Mouse (Mus musculus): ENCODE results near the gene Olfr522. TPM values are rescaled to one million over a fixed set of nuclear protein-coding genes. Genes with fewer than 3 reads are reported as not detected.
"Not testable (repeated sequence)": the region's sequence is repeated elsewhere in the genome, so short reads cannot be mapped to it uniquely, and the experiment has no call there.

Gene Olfr522
- polyA plus RNA-seq, 1 experiment from 2014 or later = not detected

GRCm38 (mm10) chr7:140153383-140153782, 11.2 kb downstream of the Olfr522 start:
- no peaks in the 10 kb centered on the region for H3K9me3 ChIP-seq
- H3K27ac ChIP-seq = peak overlapping the region; percentile 77
- peaks cover 24% of the 10 kb centered on the region for H3K4me1 ChIP-seq (replicated peaks)
- 4% methylated on average over 28 of the region's 28 CpGs for WGBS
- peak overlapping the region; percentile 52 for H3K4me3 ChIP-seq
- H3K27me3 ChIP-seq (ENCODE audit: insufficient read depth, poor library complexity, severe bottlenecking) = peaks cover 49% of the 10 kb centered on the region
- DNase-seq (ENCODE audit: low spot score) = peak; percentile 56
- 0 out of 2 replicates have a peak, but pooled peaks cover 8% of the 10 kb centered on the region for H3K36me3 ChIP-seq

- Histone ChIP-seq H3K4me1 (replicated peaks) (no peaks in the 10 kb centered on the region), H3K36me3 (peaks cover 11% of the 10 kb centered on the region; the same call in 1 of the 2 replicates), H3K4me3 (no peak overlapping the region), H3K27me3 (ENCODE audit: insufficient read depth, poor library complexity, severe bottlenecking) (no peaks in the 10 kb centered on the region; the same call in 1 of the 2 replicates), H3K27ac (no peak overlapping the region), H3K9me3 (no peaks in the 10 kb centered on the region)
- DNase-seq (ENCODE audit: low spot score) = no peak
- WGBS = 80% methylated on average over 4 of the region's 4 CpGs
Measured at GRCm38 (mm10) chr7:140144550-140144949, 20.0 kb downstream of the Olfr522 start.

GRCm38 (mm10) chr7:140141350-140141749, 23.2 kb downstream of the Olfr522 start:
- WGBS = 9% methylated on average over 14 of the region's 14 CpGs
- H3K9me3 ChIP-seq = no peaks in the 10 kb centered on the region
- no peak overlapping the region for H3K4me3 ChIP-seq
- peaks cover 3% of the 10 kb centered on the region; the same call in 1 of the 2 replicates for H3K36me3 ChIP-seq
- DNase-seq (ENCODE audit: low spot score) = peak; percentile 52
- no peak overlapping the region for H3K27ac ChIP-seq
- peaks cover 16% of the 10 kb centered on the region for H3K4me1 ChIP-seq (replicated peaks)
- H3K27me3 ChIP-seq (ENCODE audit: insufficient read depth, poor library complexity, severe bottlenecking) = no peaks in the 10 kb centered on the region; the same call in 1 of the 2 replicates

GRCm38 (mm10) chr7:140138021-140138310, 26.6 kb downstream of the Olfr522 start:
- DNase-seq (ENCODE audit: low spot score) = no peak
- Histone ChIP-seq H3K9me3 (no peaks in the 10 kb centered on the region), H3K4me1 (replicated peaks) (peaks cover 16% of the 10 kb centered on the region), H3K36me3 (no peaks in the 10 kb centered on the region), H3K27me3 (ENCODE audit: insufficient read depth, poor library complexity, severe bottlenecking) (no peaks in the 10 kb centered on the region; the same call in 1 of the 2 replicates), H3K27ac (peak overlapping the region; percentile 95), H3K4me3 (peak overlapping the region; percentile 91)
- WGBS = 3% methylated on average over 8 of the region's 8 CpGs

DNA sequence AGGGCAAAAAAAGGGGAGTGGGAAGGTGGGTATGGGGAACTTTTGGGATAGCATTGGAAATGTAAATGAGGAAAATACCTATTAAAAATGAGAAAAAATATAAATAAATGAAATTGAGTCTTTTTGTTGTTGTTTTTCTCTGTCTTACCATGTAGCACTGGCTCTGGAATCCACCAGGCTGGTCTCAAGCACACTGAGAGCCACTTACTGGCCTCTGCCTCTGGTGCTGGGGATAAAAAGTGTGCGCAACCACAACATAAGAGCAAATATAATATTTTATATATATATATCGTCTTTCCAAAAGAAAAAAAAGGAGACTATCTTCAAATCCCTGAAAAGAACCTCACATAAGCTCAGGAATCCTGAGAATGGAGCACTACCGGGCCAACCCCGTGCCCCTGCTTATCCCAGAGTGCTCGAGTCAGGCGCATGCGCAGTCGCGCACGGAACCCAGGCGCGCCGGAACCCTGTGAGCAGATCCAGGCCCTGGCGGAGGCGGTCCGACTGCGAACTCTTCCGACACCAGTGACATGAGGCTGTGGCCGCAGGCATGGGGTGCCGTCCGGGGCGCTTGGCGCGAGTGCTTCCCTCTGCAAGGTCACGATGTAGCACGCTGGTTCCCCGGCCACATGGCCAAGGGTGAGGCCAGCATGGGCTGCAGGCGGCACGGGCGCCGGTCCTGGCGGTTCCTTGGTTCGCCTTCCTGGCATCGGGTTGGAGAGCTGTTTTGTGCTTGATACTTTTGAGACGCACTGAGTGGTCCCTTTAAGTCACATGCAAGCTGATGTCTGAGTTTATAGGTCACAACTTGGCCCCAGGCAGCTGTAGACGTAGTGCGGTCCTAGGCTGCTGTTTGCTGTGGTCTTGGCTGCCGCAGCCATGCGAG, 27.2 kb downstream of the Olfr522 start, which contains the start of gene Mtg1:
Mtg1 (plus strand) TSS at position 430 of the 886 bp plus-strand sequence.
- peak within 1 kb of the TSS; percentile 91 for H3K4me3 ChIP-seq
- 2% methylated on average over 39 of the region's 39 CpGs for WGBS
- peak within 1 kb of the TSS; percentile 95 for H3K27ac ChIP-seq
- no peaks in the 10 kb centered on the region; the same call in 1 of the 2 replicates for H3K27me3 ChIP-seq (ENCODE audit: insufficient read depth, poor library complexity, severe bottlenecking)
- peak; percentile 96 for DNase-seq (ENCODE audit: low spot score)
- no peaks in the 10 kb centered on the region for H3K36me3 ChIP-seq
- peaks cover 16% of the 10 kb centered on the region for H3K4me1 ChIP-seq (replicated peaks)
- no peaks in the 10 kb centered on the region for H3K9me3 ChIP-seq

GRCm38 (mm10) chr7:140135106-140135770, 29.3 kb downstream of the Olfr522 start:
- Histone ChIP-seq H3K27ac (no peak overlapping the region), H3K27me3 (ENCODE audit: insufficient read depth, poor library complexity, severe bottlenecking) (no peaks in the 10 kb centered on the region; the same call in 1 of the 2 replicates), H3K36me3 (peaks cover 11% of the 10 kb centered on the region), H3K9me3 (no peaks in the 10 kb centered on the region), H3K4me3 (no peak overlapping the region), H3K4me1 (replicated peaks) (peaks cover 16% of the 10 kb centered on the region)
- WGBS = 92% methylated on average over 5 of the region's 5 CpGs
- no peak for DNase-seq (ENCODE audit: low spot score)

DNA sequence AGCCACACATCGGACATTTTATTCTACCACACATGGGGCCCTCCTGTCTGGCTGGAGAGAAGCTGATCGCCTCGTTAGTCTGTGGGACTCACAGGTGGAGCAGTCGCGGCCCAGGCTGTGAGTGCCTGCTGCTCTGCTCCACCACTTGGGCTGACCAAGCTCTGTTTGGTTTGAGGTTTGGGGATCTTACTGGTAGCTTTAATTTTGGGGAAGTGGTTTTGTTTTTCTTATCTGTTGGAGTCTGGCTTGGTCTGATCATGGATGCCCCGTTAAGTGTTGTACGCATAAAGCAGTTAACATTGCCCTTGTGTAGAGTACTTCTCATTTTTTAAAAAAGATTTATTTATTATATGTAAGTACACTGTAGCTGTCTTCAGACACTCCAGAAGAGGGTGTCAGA, 30.5 kb downstream of the Olfr522 start:
- DNase-seq (ENCODE audit: low spot score); H3K27me3 ChIP-seq (ENCODE audit: insufficient read depth, poor library complexity, severe bottlenecking); H3K4me3 ChIP-seq; H3K27ac ChIP-seq; H3K9me3 ChIP-seq: not testable (repeated sequence)
- H3K4me1 ChIP-seq (replicated peaks) = peaks cover 16% of the 10 kb centered on the region
- peaks cover 23% of the 10 kb centered on the region for H3K36me3 ChIP-seq
- WGBS = 94% methylated on average over 7 of the region's 7 CpGs

DNA sequence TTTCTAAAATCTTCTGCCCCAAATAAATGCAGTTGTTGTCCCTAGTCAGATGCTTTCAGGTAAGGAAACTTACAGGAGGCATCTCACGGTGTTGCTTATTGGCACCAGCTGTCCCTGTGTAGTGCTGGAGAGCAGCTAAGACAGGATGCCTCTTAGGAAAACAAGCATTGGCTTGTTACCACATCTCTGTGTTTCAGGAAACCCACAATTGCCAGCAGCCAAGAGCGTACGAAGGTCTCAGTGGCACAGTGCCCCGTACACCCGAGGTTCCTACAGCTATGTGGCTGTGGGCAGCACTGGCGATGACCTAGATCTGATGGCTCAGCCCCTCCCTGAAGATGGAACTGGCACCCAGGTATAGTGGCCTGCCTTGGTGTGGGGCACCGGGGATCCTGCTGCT, 32.4 kb downstream of the Olfr522 start:
- H3K4me3 ChIP-seq; DNase-seq (ENCODE audit: low spot score); H3K27ac ChIP-seq; H3K27me3 ChIP-seq (ENCODE audit: insufficient read depth, poor library complexity, severe bottlenecking); H3K9me3 ChIP-seq; H3K4me1 ChIP-seq (replicated peaks): not testable (repeated sequence)
- peaks cover 24% of the 10 kb centered on the region for H3K36me3 ChIP-seq
- WGBS = 96% methylated on average over 7 of the region's 7 CpGs

DNA sequence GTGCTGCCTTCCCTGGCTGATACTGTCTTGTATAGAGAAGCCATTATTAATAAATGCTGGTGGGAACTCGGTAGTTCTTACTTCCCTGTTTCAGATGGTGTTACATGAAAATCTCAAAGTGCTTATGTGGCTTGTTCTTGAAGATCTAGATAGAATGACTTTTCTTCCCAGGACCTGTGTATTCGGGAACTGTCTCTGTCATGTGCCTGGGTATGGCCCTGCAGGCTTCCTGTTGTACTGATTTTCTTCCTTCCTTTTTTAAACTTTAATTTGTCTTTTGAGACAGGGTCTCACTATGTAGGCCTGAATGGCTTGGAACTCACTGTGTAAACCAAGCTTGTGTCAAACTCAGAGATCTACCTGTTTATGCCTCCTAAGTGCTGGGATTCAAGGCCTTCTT, 36.7 kb downstream of the Olfr522 start:
- Histone ChIP-seq H3K27me3 (ENCODE audit: insufficient read depth, poor library complexity, severe bottlenecking) (no peaks in the 10 kb centered on the region), H3K4me3 (no peak overlapping the region), H3K36me3 (peaks cover 24% of the 10 kb centered on the region), H3K4me1 (replicated peaks) (peaks cover 22% of the 10 kb centered on the region), H3K9me3 (no peaks in the 10 kb centered on the region), H3K27ac (no peak overlapping the region)
- WGBS = 90% methylated on average over 2 of the region's 2 CpGs
- DNase-seq (ENCODE audit: low spot score) = no peak

DNA sequence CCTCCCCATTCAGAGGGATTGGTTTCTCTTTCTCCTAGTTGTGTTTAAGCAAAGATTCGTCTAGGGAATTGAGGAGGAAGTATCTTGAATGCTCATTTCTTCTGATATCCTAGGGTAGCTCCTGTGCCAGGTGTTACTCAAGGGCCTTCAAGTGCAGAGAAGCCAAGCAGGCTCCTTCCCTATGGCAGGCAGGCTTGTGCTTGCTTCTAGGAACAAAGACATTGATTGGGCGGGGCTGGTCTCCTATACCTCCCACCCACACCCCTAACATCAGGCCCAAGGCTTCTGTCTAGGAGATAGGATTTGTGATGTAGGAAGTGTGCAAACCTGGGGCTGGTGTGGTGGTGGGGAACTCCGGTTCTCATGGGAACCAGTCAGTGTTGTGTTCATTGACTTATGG, 37.6 kb downstream of the Olfr522 start:
- Histone ChIP-seq H3K4me3 (no peak overlapping the region), H3K27me3 (ENCODE audit: insufficient read depth, poor library complexity, severe bottlenecking) (no peaks in the 10 kb centered on the region), H3K36me3 (peaks cover 24% of the 10 kb centered on the region), H3K9me3 (no peaks in the 10 kb centered on the region), H3K27ac (no peak overlapping the region), H3K4me1 (replicated peaks) (peaks cover 22% of the 10 kb centered on the region)
- DNase-seq (ENCODE audit: low spot score) = no peak
- WGBS = 83% methylated on average over 3 of the region's 3 CpGs

DNA sequence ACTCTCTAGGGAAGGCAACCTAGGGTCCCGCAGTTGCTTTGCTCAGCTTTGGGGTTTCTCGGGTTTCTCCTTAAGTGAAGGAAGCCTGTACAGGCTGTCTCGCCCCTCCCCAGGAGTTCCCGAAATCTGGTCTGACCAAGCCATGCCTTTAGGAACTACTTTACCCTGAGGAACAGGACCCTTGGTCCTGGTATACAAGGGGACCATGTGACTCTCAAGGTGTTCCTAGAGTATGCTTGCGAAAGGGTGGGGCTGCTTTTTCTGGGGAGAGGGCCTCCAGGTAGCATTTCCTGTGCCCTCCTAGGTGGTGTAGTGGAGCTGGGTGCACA, 38.6 kb downstream of the Olfr522 start:
- peaks cover 20% of the 10 kb centered on the region for H3K36me3 ChIP-seq
- peak overlapping the region; percentile 91 for H3K27ac ChIP-seq
- no peak for DNase-seq (ENCODE audit: low spot score)
- H3K4me3 ChIP-seq = peak overlapping the region; percentile 82
- WGBS = 8% methylated on average over 5 of the region's 5 CpGs
- H3K27me3 ChIP-seq (ENCODE audit: insufficient read depth, poor library complexity, severe bottlenecking) = no peaks in the 10 kb centered on the region
- no peaks in the 10 kb centered on the region for H3K9me3 ChIP-seq
- peaks cover 22% of the 10 kb centered on the region for H3K4me1 ChIP-seq (replicated peaks)

GRCm38 (mm10) chr7:140125278-140126021, 39.1 kb downstream of the Olfr522 start:
- peak; percentile 95 for DNase-seq (ENCODE audit: low spot score)
- Histone ChIP-seq H3K4me1 (replicated peaks) (peaks cover 22% of the 10 kb centered on the region), H3K27ac (peak overlapping the region; percentile 91), H3K4me3 (peak overlapping the region; percentile 82), H3K36me3 (peaks cover 15% of the 10 kb centered on the region), H3K27me3 (ENCODE audit: insufficient read depth, poor library complexity, severe bottlenecking) (no peaks in the 10 kb centered on the region), H3K9me3 (no peaks in the 10 kb centered on the region)
- WGBS = 1% methylated on average over 40 of the region's 40 CpGs

All from hindbrain, embryonic 10.5 days (tissue).